Mouse (Mus musculus) adrenal gland, postnatal 4 days (tissue): ENCODE measurements around the gene Nhlh2. TPM values are rescaled to one million over a fixed set of nuclear protein-coding genes. Genes with fewer than 3 reads are reported as not detected.

Experiments
- total RNA-seq, 2 experiments: library from RNA; stranded (reverse); gene quantifications; 2 replicates each; pipeline ENCODE4 v1.2.3; 2021

Gene Nhlh2
- total RNA-seq, 2 experiments from 2014 or later: 0.31 TPM; not detected in 1

Other genes starting within 250 kb of the Nhlh2 start
- gene Mab21l3, start 161.1 kb upstream of the Nhlh2 start, total RNA-seq: 1 to 10 TPM; 1.0 to 1.1 TPM
- 1 to 10 TPM; 7.5 to 7.7 TPM for gene Slc22a15, start 85.6 kb upstream of the Nhlh2 start, total RNA-seq
- 10 to 100 TPM; 10.1 to 22.1 TPM for gene Casq2, start 76.3 kb downstream of the Nhlh2 start, total RNA-seq
- 10 to 100 TPM; 37.6 to 41.7 TPM for gene Vangl1, start 194.6 kb downstream of the Nhlh2 start, total RNA-seq